Mouse (Mus musculus) monocyte, adult 59 days (primary cell): ENCODE results near the gene Hyal6. TPM values are rescaled to one million over a fixed set of nuclear protein-coding genes. Genes with fewer than 3 reads are reported as not detected.

Experiments
- total RNA-seq, 2 experiments: library from RNA; stranded (reverse); gene quantifications; one replicate each; pipeline ENCODE4 v1.2.4; 2023

Hyal6 gene
- not detected for total RNA-seq

GRCm38 (mm10) chr6:24732945-24733344 is at the start of gene Hyal6:
Hyal6 (plus strand) TSS chr6:24733245.

GRCm38 (mm10) chr6:24748029-24748428 is 15.0 kb downstream of the Hyal6 start, which contains the start of gene Hyal4:
Hyal4 (plus strand) TSS chr6:24748329.

DNA sequence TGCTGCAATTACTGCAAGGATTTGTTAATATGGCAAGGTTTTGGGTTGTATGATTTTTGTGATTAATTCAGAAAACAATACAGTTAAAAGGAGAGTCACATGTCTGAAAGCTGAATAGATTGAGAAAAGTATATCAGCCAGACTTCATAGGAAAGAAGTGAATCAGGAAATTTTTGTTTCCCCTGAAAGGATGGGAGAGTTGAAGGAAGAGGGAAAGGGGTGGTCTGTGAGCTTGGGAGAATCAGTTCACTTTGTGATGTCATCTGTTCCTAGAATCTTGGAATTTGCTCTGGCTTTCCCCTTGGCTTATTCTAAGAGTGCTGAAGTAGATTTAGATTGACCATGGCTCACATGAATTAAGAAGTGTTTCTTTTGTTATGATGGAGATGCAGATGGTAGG is 57.8 kb downstream of the Hyal6 start, which contains the start of gene Spam1:
Gene Spam1 (plus strand): TSS at position 301 of the 400 bp plus-strand sequence.

Other genes starting within 250 kb of the Hyal6 start
- gene Iqub, start 218.2 kb upstream of the Hyal6 start, total RNA-seq: not detected
- gene Ndufa5, start 205.2 kb upstream of the Hyal6 start, total RNA-seq: 10 to 100 TPM; 41.8 to 48.9 TPM
- not detected for gene Asb15, start 205.1 kb upstream of the Hyal6 start, total RNA-seq
- not detected for gene Lmod2, start 135.5 kb upstream of the Hyal6 start, total RNA-seq
- gene Wasl, start 68.2 kb upstream of the Hyal6 start, total RNA-seq: 10 to 100 TPM; 32.8 to 37.7 TPM
- gene Hyal4, start 15.1 kb downstream of the Hyal6 start, total RNA-seq: not detected
- not detected for gene Spam1, start 57.9 kb downstream of the Hyal6 start, total RNA-seq
- not detected for gene Hyal5, start 124.8 kb downstream of the Hyal6 start, total RNA-seq
- gene Tmem229a, start 223.1 kb downstream of the Hyal6 start, total RNA-seq: under 1 TPM; 0.63 to 0.82 TPM